10 mouse cellular contexts compared by ENCODE assay signal in the genomic region with DNA sequence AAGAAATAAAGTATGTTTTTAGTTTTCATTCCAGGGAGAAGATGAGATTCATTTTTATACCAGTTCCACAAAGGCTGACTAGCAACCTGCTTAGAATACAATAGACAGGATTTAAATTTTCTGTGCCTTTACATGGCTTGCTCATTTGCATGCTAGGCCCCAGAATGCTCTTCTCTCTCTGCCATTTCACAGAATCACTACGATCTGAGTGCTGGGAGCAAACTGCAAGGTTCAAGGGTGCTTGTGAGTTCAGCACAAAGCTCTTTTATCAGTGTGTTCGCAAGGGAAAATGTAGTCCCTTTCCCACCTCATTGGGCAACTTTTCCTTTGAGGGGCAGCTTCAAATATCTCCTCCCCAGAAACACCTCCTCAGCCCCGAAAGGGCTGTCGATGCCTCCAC.
DNase-seq lines count a peak whose midpoint lies in the region; ATAC-seq lines count a peak whose summit lies in the region.
"Had no signal": no experiment of that assay in that cellular context is flagged by ENCODE, and none has a peak within 500 bp of the region (broad histone marks: within the 10 kb centered on the region; RNA-seq: fewer than 3 reads in every experiment).

No protein-coding gene starts in this region.

- H3K36me3 ChIP-seq in heart, embryonic 12.5 days: no peaks in the 10 kb centered on the region
- H3K36me3 ChIP-seq in forebrain, embryonic 13.5 days (ENCODE audit: poor library complexity, severe bottlenecking): no peaks in the 10 kb centered on the region
- no peaks in the 10 kb centered on the region for H3K36me3 ChIP-seq in midbrain, embryonic 11.5 days (ENCODE audit: control insufficient read depth, insufficient read depth, low read length)
- H3K36me3 ChIP-seq: stomach, embryonic 15.5 days had no signal

- H3K9me3 ChIP-seq in heart, embryonic 12.5 days (replicated peaks): no peaks in the 10 kb centered on the region
- H3K9me3 ChIP-seq in forebrain, embryonic 13.5 days (replicated peaks): no peaks in the 10 kb centered on the region
- H3K9me3 ChIP-seq in midbrain, embryonic 11.5 days (ENCODE audit: control insufficient read depth, low read length): no peaks in the 10 kb centered on the region
- H3K9me3 ChIP-seq: stomach, embryonic 15.5 days had no signal

- no peak overlapping the region for H3K9ac ChIP-seq in heart, embryonic 12.5 days
- H3K9ac ChIP-seq in forebrain, embryonic 13.5 days: no peak overlapping the region
- no peak overlapping the region for H3K9ac ChIP-seq in midbrain, embryonic 11.5 days (ENCODE audit: low read length)
- H3K9ac ChIP-seq: stomach, embryonic 15.5 days had no signal

- no peak overlapping the region for H3K27ac ChIP-seq in heart, embryonic 12.5 days (ENCODE audit: poor library complexity, severe bottlenecking)
- no peak overlapping the region; the same call in 1 of the 2 replicates for H3K27ac ChIP-seq in forebrain, embryonic 13.5 days
- H3K27ac ChIP-seq in midbrain, embryonic 11.5 days (ENCODE audit: low read depth, low read length): peak overlapping the region; percentile 57
- H3K27ac ChIP-seq: stomach, embryonic 15.5 days had no signal

- H3K4me3 ChIP-seq in heart, embryonic 12.5 days: peak overlapping the region; percentile 20; the same call in 1 of the 2 replicates
- no peak overlapping the region for H3K4me3 ChIP-seq in forebrain, embryonic 13.5 days
- 0 out of 2 replicates have a peak overlapping the region, but pooled peaks have one; percentile 5 for H3K4me3 ChIP-seq in midbrain, embryonic 11.5 days (ENCODE audit: low read depth, low read length)
- H3K4me3 ChIP-seq: stomach, embryonic 15.5 days had no signal

- 23% methylated on average over 4 of the region's 4 CpGs for WGBS in heart, embryonic 12.5 days
- WGBS in forebrain, embryonic 13.5 days: 5% methylated on average over 4 of the region's 4 CpGs
- WGBS in midbrain, embryonic 11.5 days: 11% methylated on average over 4 of the region's 4 CpGs

- DNase-seq in heart, postnatal 10 days: no peak
- DNase-seq in ES-CJ7 (ENCODE audit: low read depth, low spot score): peak; percentile 68
- DNase-seq in midbrain, embryonic 11.5 days (ENCODE audit: low spot score, missing footprints): peak; percentile 89
- no peak for DNase-seq in gastrocnemius, postnatal 25 days
- DNase-seq in gastrocnemius, adult 8-10 months (ENCODE audit: low spot score in 2 of 2): no peak
- no peak for DNase-seq in adrenal gland, postnatal 25 days
- DNase-seq: kidney, postnatal 4 days had no signal

- intact Hi-C loops in heart, postnatal 10 days (cut with DNase I): no loop called here

- H3K27me3 ChIP-seq in heart, embryonic 12.5 days (replicated peaks): no peaks in the 10 kb centered on the region
- no peaks in the 10 kb centered on the region for H3K27me3 ChIP-seq in forebrain, embryonic 13.5 days
- H3K27me3 ChIP-seq in midbrain, embryonic 11.5 days (ENCODE audit: control insufficient read depth, insufficient read depth, low read length): no peaks in the 10 kb centered on the region
- H3K27me3 ChIP-seq: stomach, embryonic 15.5 days had no signal

- ATAC-seq in heart, embryonic 12.5 days (ENCODE audit: insufficient number of reproducible peaks, low FRiP score): no peak
- ATAC-seq in forebrain, embryonic 13.5 days: no peak
- ATAC-seq in midbrain, embryonic 11.5 days (ENCODE audit: low FRiP score): peak; percentile 49

- peak overlapping the region; percentile 57 for H3K4me2 ChIP-seq in heart, embryonic 12.5 days
- peak overlapping the region; percentile 40 for H3K4me2 ChIP-seq in forebrain, embryonic 13.5 days
- H3K4me2 ChIP-seq in midbrain, embryonic 11.5 days: peak overlapping the region; percentile 42
- H3K4me2 ChIP-seq: stomach, embryonic 15.5 days had no signal

- H3K4me1 ChIP-seq in heart, embryonic 12.5 days (replicated peaks): no peaks in the 10 kb centered on the region
- peaks cover 42% of the 10 kb centered on the region for H3K4me1 ChIP-seq in forebrain, embryonic 13.5 days
- H3K4me1 ChIP-seq in midbrain, embryonic 11.5 days (ENCODE audit: control insufficient read depth, insufficient read depth, low read length): peaks cover 15% of the 10 kb centered on the region; the same call in 1 of the 2 replicates
- H3K4me1 ChIP-seq: stomach, embryonic 15.5 days had no signal

Comparison
In these comparisons a context has a peak if more than half of its experiments do, and no peak if none do; other contexts are left out.
1. DNase-seq: peak in ES-CJ7 (single experiment) and midbrain, embryonic 11.5 days (single experiment); none in heart, postnatal 10 days (0 of 2), gastrocnemius, postnatal 25 days (single experiment), gastrocnemius, adult 8-10 months (0 of 2) and adrenal gland, postnatal 25 days (single experiment).
2. Peak in every context shown above with its lines, with median percentiles within 50 percentile points of each other: H3K4me2 ChIP-seq.